In the genomic region with DNA sequence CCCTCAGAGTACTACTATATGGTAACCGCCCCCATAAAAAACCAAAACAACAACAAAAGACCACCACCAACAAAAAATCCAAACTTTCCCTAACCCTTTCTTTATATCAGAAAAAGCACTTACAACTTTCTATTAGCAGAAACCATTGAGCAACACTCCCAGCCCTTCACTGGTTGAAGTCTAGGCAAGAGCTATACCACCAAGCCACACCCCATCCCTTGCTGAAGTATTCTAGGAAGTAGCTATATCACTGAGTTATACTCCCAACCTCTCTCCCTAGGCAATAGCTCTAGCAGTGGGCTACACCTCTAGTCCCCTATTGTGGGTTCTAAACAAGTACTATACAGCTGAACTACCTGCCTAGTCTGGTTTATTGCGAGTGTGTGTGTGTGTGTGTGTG, we compare ENCODE assay signal across 21 mouse cellular contexts. TPM values are rescaled to one million over a fixed set of nuclear protein-coding genes. Genes with fewer than 3 reads are reported as not detected.
DNase-seq lines count a peak whose midpoint lies in the region; ATAC-seq lines count a peak whose summit lies in the region.
"Had no signal": no experiment of that assay in that cellular context is flagged by ENCODE, and none has a peak within 500 bp of the region (broad histone marks: within the 10 kb centered on the region; RNA-seq: fewer than 3 reads in every experiment).

No protein-coding gene starts in this region.

- H3K27ac ChIP-seq in midbrain, embryonic 13.5 days: no peak overlapping the region
- H3K27ac ChIP-seq in midbrain, embryonic 11.5 days (ENCODE audit: low read depth, low read length): no peak overlapping the region
- no peak overlapping the region for H3K27ac ChIP-seq in midbrain, embryonic 16.5 days (ENCODE audit: low read length)

- intact Hi-C loops in heart, postnatal 14 days (cut with DNase I): loop anchor here (5.0 to 10.0 kb wide), 3 partner anchors 56 to 774 kb away; partner anchors contain the start of gene Zfp960

- H3K27me3 ChIP-seq in midbrain, embryonic 13.5 days: no peaks in the 10 kb centered on the region
- no peaks in the 10 kb centered on the region for H3K27me3 ChIP-seq in midbrain, embryonic 11.5 days (ENCODE audit: control insufficient read depth, insufficient read depth, low read length)
- no peaks in the 10 kb centered on the region for H3K27me3 ChIP-seq in midbrain, embryonic 16.5 days (ENCODE audit: control insufficient read depth, insufficient read depth, low read depth, low read length)
- H3K27me3 ChIP-seq: lung, embryonic 15.5 days; midbrain, embryonic 12.5 days had no signal

- H3K4me1 ChIP-seq in midbrain, embryonic 13.5 days (replicated peaks): peaks cover 51% of the 10 kb centered on the region
- H3K4me1 ChIP-seq in midbrain, embryonic 11.5 days (ENCODE audit: control insufficient read depth, insufficient read depth, low read length): peaks cover 14% of the 10 kb centered on the region
- H3K4me1 ChIP-seq in midbrain, embryonic 16.5 days (ENCODE audit: control insufficient read depth, insufficient read depth, low read length): peaks cover 22% of the 10 kb centered on the region

- no peak for ATAC-seq in midbrain, embryonic 13.5 days
- no peak for ATAC-seq in midbrain, embryonic 11.5 days (ENCODE audit: low FRiP score)
- no peak for ATAC-seq in midbrain, embryonic 16.5 days
- ATAC-seq: activated CD4-positive, CD25-positive, alpha-beta regulatory T cell, adult 4 months had no signal

- H3K36me3 ChIP-seq in midbrain, embryonic 13.5 days: peaks cover 35% of the 10 kb centered on the region
- H3K36me3 ChIP-seq in midbrain, embryonic 11.5 days (ENCODE audit: control insufficient read depth, insufficient read depth, low read length): peaks cover 3% of the 10 kb centered on the region; the same call in 1 of the 2 replicates
- H3K36me3 ChIP-seq in midbrain, embryonic 16.5 days (ENCODE audit: control insufficient read depth, insufficient read depth, low read length): peaks cover 5% of the 10 kb centered on the region

- H3K9me3 ChIP-seq in midbrain, embryonic 13.5 days: no peaks in the 10 kb centered on the region
- no peaks in the 10 kb centered on the region for H3K9me3 ChIP-seq in midbrain, embryonic 11.5 days (ENCODE audit: control insufficient read depth, low read length)
- no peaks in the 10 kb centered on the region for H3K9me3 ChIP-seq in midbrain, embryonic 16.5 days (replicated peaks; ENCODE audit: control insufficient read depth, low read length, poor library complexity, severe bottlenecking)
- H3K9me3 ChIP-seq: limb, embryonic 10.5 days; lung, embryonic 15.5 days; midbrain, embryonic 12.5 days had no signal

- H3K4me2 ChIP-seq in midbrain, embryonic 13.5 days (replicated peaks): no peak overlapping the region; the same call in 1 of the 2 replicates
- no peak overlapping the region for H3K4me2 ChIP-seq in midbrain, embryonic 11.5 days
- H3K4me2 ChIP-seq in midbrain, embryonic 16.5 days (ENCODE audit: low read length): peak overlapping the region; percentile 69; the same call in 1 of the 2 replicates

- peak overlapping the region; percentile 46; the same call in 1 of the 2 replicates for H3K4me3 ChIP-seq in midbrain, embryonic 13.5 days (replicated peaks)
- H3K4me3 ChIP-seq in midbrain, embryonic 11.5 days (ENCODE audit: low read depth, low read length): no peak overlapping the region
- no peak overlapping the region for H3K4me3 ChIP-seq in midbrain, embryonic 16.5 days (ENCODE audit: low read depth, low read length)

- 99% methylated on average over 2 of the region's 2 CpGs for WGBS in midbrain, embryonic 13.5 days
- WGBS in midbrain, embryonic 11.5 days: 89% methylated on average over 2 of the region's 2 CpGs
- WGBS in midbrain, embryonic 16.5 days: 95% methylated on average over 2 of the region's 2 CpGs

- no peak overlapping the region for H3K9ac ChIP-seq in midbrain, embryonic 13.5 days (replicated peaks)
- no peak overlapping the region for H3K9ac ChIP-seq in midbrain, embryonic 11.5 days (ENCODE audit: low read length)
- H3K9ac ChIP-seq in midbrain, embryonic 16.5 days (ENCODE audit: low read depth, low read length): no peak overlapping the region

- DNase-seq in heart, adult 11 months: peak; percentile 7
- no peak for DNase-seq in heart, postnatal 14 days
- DNase-seq in midbrain, embryonic 11.5 days (ENCODE audit: low spot score, missing footprints): no peak
- DNase-seq in c-Kit-positive CD71-positive TER-119-positive erythroid progenitor cells, embryonic 14.5 days (ENCODE audit: low spot score): peak; percentile 7
- DNase-seq in thymus, postnatal 0 days (ENCODE audit: low spot score): no peak
- no peak for DNase-seq in cerebellum, postnatal 25 days
- DNase-seq: cerebellum, adult 9-11 months; kidney, adult 2 months; kidney, postnatal 4 days; right cerebral cortex, adult 18-20 months; thymus, adult 2 months had no signal

RNA-seq across cellular contexts. Expression of gene Spaca6, which starts 12.3 kb away (rescaled TPM):
- 10 to 100 TPM; 14.9 to 23.6 TPM for total RNA-seq in heart, postnatal 14 days (2021)
- 39.4 and 41.2 TPM in 2 replicates for polyA plus RNA-seq in midbrain, embryonic 13.5 days (2015; fragmentation: Nextera tagmentation; extraction: Ambion mirVana)
- 16.1 and 16.4 TPM in 2 replicates for polyA plus RNA-seq in midbrain, embryonic 11.5 days (2014; fragmentation: Nextera tagmentation; extraction: Ambion mirVana)
- polyA plus RNA-seq in midbrain, embryonic 16.5 days (2015; fragmentation: Nextera tagmentation; extraction: Ambion mirVana): 25.7 and 26.6 TPM in 2 replicates
- polyA plus RNA-seq in thymus, postnatal 0 days (2015; fragmentation: Nextera tagmentation; extraction: Ambion mirVana): 5.5 and 8.0 TPM in 2 replicates
- polyA plus RNA-seq: erythroblast, embryonic 14.5 days had no signal

RNA-seq across cellular contexts. Expression of gene Has1, which starts 15.7 kb away (rescaled TPM):
- under 1 TPM; 0.69 to 0.98 TPM for total RNA-seq in heart, postnatal 14 days (2021)
- 0.88 and 1.1 TPM in 2 replicates for polyA plus RNA-seq in midbrain, embryonic 13.5 days (2015; fragmentation: Nextera tagmentation; extraction: Ambion mirVana)
- polyA plus RNA-seq in midbrain, embryonic 11.5 days (2014; fragmentation: Nextera tagmentation; extraction: Ambion mirVana): 0.38 and 0.87 TPM in 2 replicates
- polyA plus RNA-seq in midbrain, embryonic 16.5 days (2015; fragmentation: Nextera tagmentation; extraction: Ambion mirVana): 0.98 and 1.3 TPM in 2 replicates
- 0.36 and 0.40 TPM in 2 replicates for polyA plus RNA-seq in thymus, postnatal 0 days (2015; fragmentation: Nextera tagmentation; extraction: Ambion mirVana)
- polyA plus RNA-seq: activated CD4-positive, CD25-positive, alpha-beta regulatory T cell, adult 4 months; erythroblast, embryonic 14.5 days had no signal

RNA-seq across cellular contexts. Expression of gene Fpr1, which starts 44.5 kb away (rescaled TPM):
- total RNA-seq in heart, postnatal 14 days (2021): not detected
- polyA plus RNA-seq in midbrain, embryonic 13.5 days (2015; fragmentation: Nextera tagmentation; extraction: Ambion mirVana): 0.16 TPM in 1 of 2 replicates, not detected in the other
- polyA plus RNA-seq in midbrain, embryonic 11.5 days (2014; fragmentation: Nextera tagmentation; extraction: Ambion mirVana): not detected in 2 replicates
- 0.18 TPM in 1 of 2 replicates, not detected in the other for polyA plus RNA-seq in midbrain, embryonic 16.5 days (2015; fragmentation: Nextera tagmentation; extraction: Ambion mirVana)
- polyA plus RNA-seq in thymus, postnatal 0 days (2015; fragmentation: Nextera tagmentation; extraction: Ambion mirVana): 0.36 TPM in 1 of 2 replicates, not detected in the other
- total RNA-seq: layer of hippocampus, postnatal 25 days had no signal
- polyA plus RNA-seq: erythroblast, embryonic 14.5 days; kidney, adult 2 months; limb, embryonic 10.5 days; midbrain, embryonic 12.5 days had no signal

RNA-seq across cellular contexts. Expression of gene Fpr2, which starts 48.3 kb away (rescaled TPM):
- total RNA-seq in heart, postnatal 14 days (2021): under 1 TPM in 1 of 2 experiments, not detected in 1; 0.20 TPM
- not detected in 2 replicates for polyA plus RNA-seq in midbrain, embryonic 13.5 days (2015; fragmentation: Nextera tagmentation; extraction: Ambion mirVana)
- polyA plus RNA-seq in midbrain, embryonic 11.5 days (2014; fragmentation: Nextera tagmentation; extraction: Ambion mirVana): not detected in 2 replicates
- polyA plus RNA-seq in midbrain, embryonic 16.5 days (2015; fragmentation: Nextera tagmentation; extraction: Ambion mirVana): 0.23 TPM in 1 of 2 replicates, not detected in the other
- 0.22 and 0.34 TPM in 2 replicates for polyA plus RNA-seq in thymus, postnatal 0 days (2015; fragmentation: Nextera tagmentation; extraction: Ambion mirVana)
- total RNA-seq: layer of hippocampus, postnatal 25 days had no signal
- polyA plus RNA-seq: erythroblast, embryonic 14.5 days; midbrain, embryonic 12.5 days had no signal

RNA-seq across cellular contexts. Expression of gene Fpr3, which starts 48.4 kb away (rescaled TPM):
- not detected for total RNA-seq in heart, postnatal 14 days (2021)
- not detected in 2 replicates for polyA plus RNA-seq in midbrain, embryonic 13.5 days (2015; fragmentation: Nextera tagmentation; extraction: Ambion mirVana)
- not detected in 2 replicates for polyA plus RNA-seq in midbrain, embryonic 11.5 days (2014; fragmentation: Nextera tagmentation; extraction: Ambion mirVana)
- not detected in 2 replicates for polyA plus RNA-seq in midbrain, embryonic 16.5 days (2015; fragmentation: Nextera tagmentation; extraction: Ambion mirVana)
- not detected in 2 replicates for polyA plus RNA-seq in thymus, postnatal 0 days (2015; fragmentation: Nextera tagmentation; extraction: Ambion mirVana)
- total RNA-seq: gastrocnemius, postnatal 4 days; layer of hippocampus, postnatal 25 days had no signal
- polyA plus RNA-seq: erythroblast, embryonic 14.5 days; heart, embryonic 16.5 days; kidney, adult 2 months; limb, embryonic 10.5 days; lung, embryonic 15.5 days; midbrain, embryonic 12.5 days; thymus, adult 2 months had no signal

Comparison
In these comparisons a context has a peak if more than half of its experiments do, and no peak if none do; other contexts are left out.
1. DNase-seq: peak in heart, adult 11 months (single experiment) and c-Kit-positive CD71-positive TER-119-positive erythroid progenitor cells, embryonic 14.5 days (single experiment); none in heart, postnatal 14 days (0 of 2), midbrain, embryonic 11.5 days (single experiment), thymus, postnatal 0 days (single experiment) and cerebellum, postnatal 25 days (0 of 2).